Mouse (Mus musculus) small intestine, adult 2 months (tissue): Measurements from ENCODE around the gene Prcd.

Experiments
- CTCF ChIP-seq: fragments of 200-500 bp; IDR thresholded peaks from 2 replicates; pipeline ENCODE4 v1.5.1; 2012; ENCODE audit warnings: low read depth, mild to moderate bottlenecking, control low read depth, inconsistent platforms, low read length, moderate library complexity, mixed read lengths; ENCODE audit not compliant: insufficient replicate concordance, insufficient read length; ENCODE audit errors: extremely low read depth
- POLR2A ChIP-seq: fragments of 200-500 bp; IDR thresholded peaks from 2 replicates; pipeline ENCODE4 v1.6.1; 2012; ENCODE audit warnings: low read depth, mild to moderate bottlenecking, control low read depth, inconsistent platforms, low read length, moderate library complexity

- no peak for TF ChIP-seq CTCF
- no peak for TF ChIP-seq POLR2A
Measured at GRCm38 (mm10) chr11:116670386-116670785, 17.1 kb downstream of the Prcd start.
